Mouse (Mus musculus) induced T-regulatory cell, adult 2 months (primary cell): ENCODE data around the gene Vamp9.

ENCODE experiments used
- DNase-seq: peaks from one replicate; pipeline ENCODE4 v3.0.0-alpha.2; 2012; ENCODE audit warnings: low read depth

Vamp9 gene

GRCm38 (mm10) chr5:99941776-99942502, 35.9 kb downstream of the Vamp9 start:
- no peak for DNase-seq

DNA sequence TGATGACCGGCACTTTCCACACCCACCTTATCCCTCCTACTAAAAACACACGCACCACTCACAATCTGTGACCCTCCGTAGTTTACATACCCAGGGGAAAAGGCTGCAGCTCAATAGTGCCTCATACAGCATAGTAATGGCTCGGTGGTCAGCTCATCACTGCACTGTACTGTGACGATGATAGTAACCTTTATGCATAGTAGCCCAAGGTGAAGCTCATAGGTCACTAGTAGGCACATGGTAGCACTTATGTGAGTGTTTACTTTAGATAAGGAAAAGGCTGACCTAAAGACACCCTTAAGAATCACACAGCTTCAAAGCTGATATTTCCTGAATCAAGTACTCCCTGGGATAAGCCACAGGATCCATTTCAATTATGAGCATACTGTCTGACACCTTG, 46.5 kb downstream of the Vamp9 start:
- no peak for DNase-seq

DNA sequence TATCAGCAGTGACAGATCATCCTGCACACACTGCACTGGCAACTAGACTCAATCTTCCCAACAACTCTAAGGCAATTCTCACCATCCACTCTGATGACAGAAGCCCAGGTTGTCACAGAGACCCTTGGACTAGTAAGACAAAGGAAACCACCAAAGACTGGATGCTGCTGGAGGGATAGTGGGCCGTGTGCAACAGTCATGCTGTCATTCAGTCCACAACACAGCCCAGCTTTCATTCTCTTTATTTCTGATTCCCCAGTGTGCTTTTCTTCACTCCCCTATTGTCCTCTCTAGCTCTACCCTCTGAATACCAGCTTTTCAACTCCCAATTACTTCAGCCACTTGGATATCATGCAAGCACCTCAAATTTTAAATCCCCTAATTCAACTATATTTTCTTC, 47.8 kb downstream of the Vamp9 start:
- no peak for DNase-seq

DNA sequence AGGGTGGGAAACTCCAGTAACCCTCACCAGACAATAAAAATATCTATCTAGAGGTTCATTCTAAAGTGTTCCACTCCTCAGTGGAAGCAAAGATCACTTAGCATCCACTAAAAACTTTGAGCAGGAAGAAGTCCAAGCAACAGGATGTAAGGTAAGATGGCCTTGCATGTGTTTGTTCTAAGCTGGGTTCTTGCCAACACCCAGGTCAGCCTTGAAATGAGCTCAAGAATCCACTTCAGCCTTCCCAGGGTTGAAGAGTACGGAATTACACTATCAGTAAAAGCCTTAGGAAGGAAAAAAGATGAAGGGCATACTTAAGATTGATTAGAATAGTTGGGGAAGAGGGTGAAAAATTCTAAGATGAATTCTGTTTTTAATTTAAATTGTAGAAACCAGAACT, 52.6 kb downstream of the Vamp9 start:
- DNase-seq = peak; percentile 5

DNA sequence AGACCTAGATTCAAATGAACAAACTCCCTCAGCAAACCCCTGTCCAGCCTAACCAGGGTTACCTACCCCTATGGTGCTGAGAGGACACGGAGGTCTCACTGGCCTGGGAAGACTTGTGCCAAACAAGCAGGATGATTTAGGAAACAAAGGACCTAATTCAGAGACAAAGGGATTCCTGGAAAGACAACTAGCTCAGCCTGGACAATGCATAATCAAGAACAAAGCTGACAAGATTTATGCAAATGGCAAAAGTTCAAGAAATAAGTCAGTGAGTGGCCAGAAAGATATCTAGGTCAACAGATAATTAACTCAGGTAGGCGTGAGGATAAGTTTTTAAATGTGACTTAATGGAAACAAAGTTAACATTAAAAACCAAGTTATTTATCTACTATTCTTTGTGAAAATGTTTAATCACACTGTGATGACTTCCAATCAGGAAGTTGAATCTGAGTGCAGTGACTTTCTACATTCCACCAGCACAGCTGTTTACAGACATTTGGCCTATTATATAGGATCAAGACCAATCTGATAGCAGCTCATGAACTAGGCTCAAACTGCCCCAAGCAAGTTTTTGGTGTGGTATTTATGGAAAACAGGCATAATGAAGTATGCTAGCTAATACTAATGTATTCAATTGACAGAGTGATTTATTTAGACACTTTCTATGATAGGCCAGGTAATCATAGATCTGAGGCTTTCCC, 53.3 kb downstream of the Vamp9 start:
- DNase-seq = peak; percentile 6

GRCm38 (mm10) chr5:99959960-99960359, 53.9 kb downstream of the Vamp9 start:
- DNase-seq = peak; percentile 9

DNA sequence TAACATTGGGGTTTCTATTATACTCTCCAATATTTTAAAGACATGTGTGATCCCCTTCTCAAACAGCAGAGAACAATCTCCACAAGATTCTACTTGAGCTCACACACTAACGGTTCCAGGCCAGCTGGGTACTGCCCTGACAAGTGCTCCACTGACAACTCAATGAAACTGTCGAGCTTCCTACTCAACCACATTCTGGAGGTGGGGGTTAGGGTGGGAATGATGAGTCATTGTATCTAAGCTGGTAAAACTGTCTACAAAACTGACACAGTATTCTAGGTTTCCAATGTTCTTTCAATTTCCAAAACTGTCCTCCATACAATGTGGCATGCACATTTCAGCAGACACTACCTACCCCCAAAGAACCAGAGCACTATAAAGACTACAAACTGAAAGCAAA, 67.9 kb downstream of the Vamp9 start:
- DNase-seq = peak; percentile 57

GRCm38 (mm10) chr5:99975061-99975460, 69.0 kb downstream of the Vamp9 start:
- no peak for DNase-seq

DNA sequence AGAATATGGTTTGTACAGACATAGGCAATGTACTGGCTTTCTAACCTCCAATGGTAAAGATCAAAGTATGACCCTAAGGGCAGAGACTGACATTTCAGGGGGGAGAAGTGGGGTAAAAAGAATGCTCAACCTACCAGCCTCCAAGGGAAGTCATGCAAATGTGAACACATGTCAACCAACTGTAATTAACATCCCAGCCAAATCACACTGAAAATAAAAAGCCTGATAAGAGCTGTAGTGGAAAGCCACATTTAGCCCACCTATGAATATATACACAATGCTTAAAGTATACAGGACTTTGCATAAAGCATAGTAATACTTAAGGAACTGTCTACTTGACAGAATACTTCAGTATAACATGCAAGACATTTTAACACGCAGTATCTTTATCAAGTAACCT, 69.7 kb downstream of the Vamp9 start:
- DNase-seq = no peak

DNA sequence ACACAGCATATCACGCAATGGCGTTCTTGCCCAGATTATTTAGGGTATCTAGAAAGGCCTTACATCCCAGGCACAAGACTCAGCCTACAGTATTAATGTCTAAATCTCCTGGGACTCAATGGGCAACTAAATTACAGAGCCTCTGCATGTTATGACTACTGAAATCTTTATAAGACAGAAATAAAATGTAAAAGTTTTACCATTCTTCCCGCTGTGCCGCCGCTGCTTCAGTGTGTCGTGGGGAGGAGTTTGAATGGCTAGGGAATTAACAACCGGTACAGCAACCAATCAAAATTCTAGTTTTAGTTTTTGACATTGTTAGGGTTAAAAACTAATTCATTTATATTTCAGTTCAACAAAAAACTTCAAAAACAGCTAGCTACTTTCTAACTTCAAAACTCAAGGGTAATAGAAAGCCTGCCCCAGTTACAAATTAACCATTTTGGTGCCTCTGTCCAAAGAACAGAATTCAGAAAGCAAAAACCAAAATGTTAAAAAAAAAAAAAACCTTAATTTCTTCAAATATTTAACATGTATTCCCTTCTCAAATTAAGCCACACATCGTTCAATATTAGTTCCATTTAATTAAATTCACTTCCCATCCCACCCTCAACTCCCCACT, 70.4 kb downstream of the Vamp9 start:
- DNase-seq = peak; percentile 58

DNA sequence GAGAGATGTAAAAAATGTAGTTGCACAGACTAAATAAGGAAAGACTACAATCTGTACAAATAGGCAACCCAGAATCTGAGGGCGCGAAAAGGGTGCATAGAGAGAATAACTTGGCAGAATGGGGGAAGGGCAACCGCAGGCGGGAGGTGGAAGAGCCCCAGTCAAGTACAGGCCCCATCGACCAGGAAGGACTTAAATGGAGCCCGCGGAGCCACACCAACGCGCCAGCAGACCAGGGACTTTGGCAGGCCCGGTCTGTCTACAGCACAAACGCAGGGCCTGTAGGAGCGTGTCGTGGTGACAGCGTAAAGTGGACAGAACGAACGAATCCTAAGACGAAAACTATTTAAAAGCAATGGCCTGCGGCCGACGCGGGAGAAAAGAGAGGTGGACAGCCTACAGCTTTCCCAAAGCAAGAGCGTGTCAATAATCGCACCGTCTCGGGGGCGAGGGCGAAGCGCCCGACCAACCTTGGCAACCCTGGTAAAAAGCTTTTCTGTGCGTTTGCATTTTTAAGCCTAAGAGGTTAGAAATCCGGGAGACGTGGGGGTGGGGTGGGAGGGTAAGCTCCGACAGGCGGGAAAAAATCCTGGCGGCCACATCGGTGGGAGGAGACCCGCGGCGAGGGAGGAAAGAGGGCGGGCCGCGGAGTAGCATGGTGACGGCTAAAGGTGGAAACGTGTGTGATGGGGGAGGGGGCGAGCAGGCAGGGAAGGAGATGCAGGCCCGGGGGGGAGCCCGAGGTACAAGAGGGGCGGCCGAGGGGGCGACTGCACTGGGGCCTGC, 71.7 kb downstream of the Vamp9 start:
- DNase-seq = peak; percentile 85

DNA sequence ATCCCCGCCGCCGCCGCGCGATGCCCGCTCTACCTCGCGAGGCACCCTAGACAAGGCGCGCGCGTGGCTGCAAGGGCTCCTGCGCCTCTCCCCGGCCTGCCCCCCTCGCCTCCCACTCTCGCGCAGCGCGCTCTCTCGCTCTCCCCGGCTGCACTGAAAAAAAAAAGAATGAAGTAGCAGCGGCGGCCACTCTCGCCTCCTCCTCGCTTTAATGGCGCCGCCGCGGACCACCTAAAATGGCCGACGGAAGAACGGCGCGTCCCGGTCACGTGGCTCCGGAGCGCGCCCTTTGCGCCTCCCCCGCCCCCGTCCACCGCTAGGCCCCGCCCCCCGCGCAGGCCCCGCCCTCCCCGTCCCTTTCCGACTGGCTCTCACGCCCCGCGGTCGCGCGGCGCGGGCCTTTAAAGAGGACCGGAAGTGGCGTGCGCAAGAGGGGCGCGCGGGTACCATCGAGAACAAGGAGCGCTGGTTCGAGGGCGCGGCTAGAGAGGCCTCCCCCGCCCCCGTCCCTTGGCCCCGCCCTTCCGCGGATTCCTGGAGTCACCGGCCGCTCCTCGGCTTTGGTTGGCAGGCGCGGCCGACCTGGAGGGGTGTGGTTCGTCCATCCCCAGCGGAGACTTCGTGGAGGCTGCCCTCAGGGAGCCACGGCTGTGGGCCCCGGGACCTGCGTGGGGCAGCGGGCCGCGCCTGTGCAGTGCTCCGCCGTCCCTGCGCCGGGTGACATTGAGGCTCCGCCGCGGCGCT, 72.8 kb downstream of the Vamp9 start, which contains the start of the genes Hnrnpd and 4930524J08Rik:
Hnrnpd (minus strand) TSS at position 240 of the 744 bp plus-strand sequence.
4930524J08Rik (plus strand) TSS at position 363 of the 744 bp plus-strand sequence.
- DNase-seq = peak; percentile 98

GRCm38 (mm10) chr5:99983452-99984061, 77.5 kb downstream of the Vamp9 start:
- DNase-seq = no peak

DNA sequence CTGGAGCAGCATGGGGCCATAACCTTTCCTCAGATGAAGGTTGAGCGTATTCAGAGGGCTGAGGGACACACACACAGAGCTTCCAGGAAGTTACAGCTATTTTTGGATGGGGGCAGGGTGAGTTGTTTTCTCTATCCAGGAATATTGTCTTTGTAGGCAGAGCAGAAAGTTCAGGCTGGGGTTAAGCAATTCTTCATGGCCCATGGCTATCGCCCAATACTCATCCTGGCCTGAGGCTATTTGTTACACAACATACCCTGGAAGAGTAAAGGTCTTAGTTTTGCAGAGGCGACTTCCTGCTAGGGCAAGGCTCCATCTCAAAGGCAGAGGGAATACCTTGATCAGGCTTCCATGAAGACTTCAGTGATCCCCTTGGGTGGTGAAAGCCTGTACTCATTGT, 88.1 kb downstream of the Vamp9 start:
- no peak for DNase-seq

DNA sequence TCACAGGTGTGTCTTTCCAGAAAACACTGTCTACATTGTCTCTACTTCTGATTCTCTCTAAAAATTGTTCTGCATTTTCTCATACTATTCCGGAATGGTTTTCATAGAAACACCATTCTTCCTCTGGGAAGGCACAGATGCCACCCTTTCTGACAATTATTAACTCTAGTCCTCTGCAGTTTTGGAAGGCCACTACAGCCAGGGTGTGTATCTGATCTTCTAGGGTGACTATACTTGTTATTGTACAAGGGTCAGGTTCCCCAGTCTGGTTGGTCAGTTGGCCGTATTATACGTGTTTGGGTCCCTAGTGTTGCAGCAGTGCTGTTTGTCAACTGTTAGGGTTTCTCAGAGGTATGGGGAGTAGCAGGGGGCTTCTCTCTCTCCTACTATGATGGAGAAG, 88.6 kb downstream of the Vamp9 start:
- no peak for DNase-seq

DNA sequence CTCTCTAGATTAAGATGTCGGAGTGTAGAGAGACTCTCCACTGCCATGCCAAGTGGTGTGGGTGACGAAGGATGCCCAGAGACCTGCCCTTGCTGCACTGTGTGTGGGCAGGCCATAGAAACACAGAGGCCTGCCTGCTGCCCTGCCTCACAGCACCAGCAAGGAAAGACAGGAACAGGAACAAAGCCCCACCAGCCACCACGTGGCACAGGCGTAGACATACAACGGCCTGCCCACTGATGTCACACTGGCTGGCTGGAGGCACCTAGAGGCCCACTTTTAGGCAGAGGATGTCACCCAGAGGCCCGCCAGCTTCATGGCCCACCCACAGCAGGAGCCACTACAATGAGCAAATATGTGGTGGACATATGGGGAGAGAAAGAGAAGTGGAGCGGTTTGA, 94.0 kb downstream of the Vamp9 start:
- DNase-seq = no peak

DNA sequence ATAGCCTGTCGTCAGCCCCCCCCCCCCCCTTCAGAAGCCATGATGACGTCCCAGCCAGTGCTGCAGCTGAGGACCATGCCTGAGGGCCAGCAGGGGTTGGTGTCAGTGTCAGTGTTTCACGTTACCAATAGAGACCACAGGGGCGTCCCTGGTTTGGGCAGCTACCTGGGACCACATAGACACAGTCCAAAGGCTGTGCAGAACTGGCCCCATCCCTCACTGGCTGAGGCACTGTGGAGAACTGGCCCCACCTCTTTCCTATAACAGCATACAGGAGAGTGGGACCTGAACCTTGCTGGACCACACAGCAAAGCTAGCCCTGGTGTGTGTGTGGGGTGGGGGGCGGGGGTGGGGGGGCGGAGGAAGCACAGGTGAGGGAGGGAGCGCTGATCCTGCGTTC, 94.4 kb downstream of the Vamp9 start:
- DNase-seq = no peak
